Mouse (Mus musculus) midbrain, embryonic 15.5 days (tissue): ENCODE data around the gene Mstn. TPM values are rescaled to one million over a fixed set of nuclear protein-coding genes. Genes with fewer than 3 reads are reported as not detected.

Experiments
- ATAC-seq: fragments of 200-750 bp; cut with Nextera tagmentation; replicated peaks from 2 replicates; pipeline ENCODE4 v1.8.0; 2017; ENCODE audit warnings: moderate TSS enrichment
- H3K27ac ChIP-seq: fragments of 300-500 bp; sonication (generic); 2 replicates; pipeline ENCODE4 v1.5.1; 2015; ENCODE audit warnings: mild to moderate bottlenecking, inconsistent platforms
- H3K27me3 ChIP-seq: fragments of 300-500 bp; sonication (generic); replicated peaks from 2 replicates; pipeline ENCODE4 v1.6.1; 2015; ENCODE audit warnings: inconsistent platforms
- H3K36me3 ChIP-seq: fragments of 300-500 bp; sonication (generic); replicated peaks from 2 replicates; pipeline ENCODE4 v1.6.1; 2015; ENCODE audit warnings: inconsistent platforms
- H3K4me1 ChIP-seq: fragments of 300-500 bp; sonication (generic); 2 replicates; pipeline ENCODE4 v1.6.1; 2015; ENCODE audit warnings: inconsistent platforms
- H3K4me2 ChIP-seq: fragments of 300-500 bp; sonication (generic); 2 replicates; pipeline ENCODE4 v1.6.1; 2015; ENCODE audit warnings: inconsistent platforms, mild to moderate bottlenecking, moderate library complexity
- H3K4me3 ChIP-seq: fragments of 300-500 bp; sonication (generic); 2 replicates; pipeline ENCODE4 v1.5.1; 2015; ENCODE audit warnings: mild to moderate bottlenecking, inconsistent platforms
- H3K9ac ChIP-seq: fragments of 300-500 bp; sonication (generic); 2 replicates; pipeline ENCODE4 v1.6.1; 2015; ENCODE audit warnings: mild to moderate bottlenecking, inconsistent platforms
- H3K9me3 ChIP-seq: fragments of 300-500 bp; sonication (generic); 2 replicates; pipeline ENCODE4 v1.6.1; 2016; ENCODE audit warnings: inconsistent platforms
- WGBS: fragments of 180-500 bp; shearing (Covaris S2); methylation state at CpG from one replicate; pipeline ENCODE4 v1.1.7; 2015; ENCODE audit warnings: mixed read lengths; 5-methylcytosine and 5-hydroxymethylcytosine counted together
- polyA plus RNA-seq: library from polyadenylated mRNA; unstranded; fragments of >200 nt; fragmentation: Nextera tagmentation; extraction: Ambion mirVana; gene quantifications from 2 replicates; pipeline ENCODE4 v1.2.1, GENCODE M21; 2015

The Mstn gene
- 0.22 and 0.26 TPM in 2 replicates for polyA plus RNA-seq

- 60% methylated on average over 6 of the region's 6 CpGs for WGBS
- Histone ChIP-seq H3K9ac (no peak within 1 kb of the TSS), H3K36me3 (no peaks in the 10 kb centered on the region), H3K27ac (no peak within 1 kb of the TSS), H3K27me3 (no peaks in the 10 kb centered on the region), H3K4me3 (no peak within 1 kb of the TSS), H3K9me3 (no peaks in the 10 kb centered on the region), H3K4me1 (no peaks in the 10 kb centered on the region; the same call in 1 of the 2 replicates), H3K4me2 (peak within 1 kb of the TSS; percentile 15; the same call in 1 of the 2 replicates)
- no peak for ATAC-seq
Measured at GRCm38 (mm10) chr1:53061340-53061739, at the start of gene Mstn. Gene Mstn (plus strand): TSS chr1:53061640.

- H3K36me3 ChIP-seq: no peaks in the 10 kb centered on the region
- no peak overlapping the region for H3K4me2 ChIP-seq
- H3K4me3 ChIP-seq: no peak overlapping the region
- no peak for ATAC-seq
- H3K9me3 ChIP-seq: no peaks in the 10 kb centered on the region
- H3K4me1 ChIP-seq: no peaks in the 10 kb centered on the region
- H3K9ac ChIP-seq: no peak overlapping the region
- 88% methylated on average over 6 of the region's 6 CpGs for WGBS
- no peaks in the 10 kb centered on the region for H3K27me3 ChIP-seq
- H3K27ac ChIP-seq: no peak overlapping the region
Measured at GRCm38 (mm10) chr1:53014716-53015115, 46.7 kb upstream of the Mstn start.

- Histone ChIP-seq H3K4me3 (no peak overlapping the region), H3K36me3 (no peaks in the 10 kb centered on the region), H3K9ac (no peak overlapping the region), H3K4me2 (no peak overlapping the region), H3K27me3 (no peaks in the 10 kb centered on the region), H3K27ac (no peak overlapping the region), H3K9me3 (no peaks in the 10 kb centered on the region), H3K4me1 (no peaks in the 10 kb centered on the region)
- 66% methylated on average over 5 of the region's 5 CpGs for WGBS
- ATAC-seq: no peak
Measured at GRCm38 (mm10) chr1:53015606-53016005, 45.8 kb upstream of the Mstn start.

- WGBS: 49% methylated on average over 3 of the region's 3 CpGs
- Histone ChIP-seq H3K9me3 (no peaks in the 10 kb centered on the region), H3K27ac (no peak overlapping the region), H3K27me3 (no peaks in the 10 kb centered on the region), H3K36me3 (no peaks in the 10 kb centered on the region), H3K9ac (no peak overlapping the region), H3K4me2 (no peak overlapping the region), H3K4me1 (no peaks in the 10 kb centered on the region), H3K4me3 (no peak overlapping the region)
- ATAC-seq: no peak; the same call in 1 of the 2 replicates
Measured at GRCm38 (mm10) chr1:53018746-53019505, 42.5 kb upstream of the Mstn start.

- Histone ChIP-seq H3K27ac (no peak within 1 kb of the TSS), H3K4me2 (no peak within 1 kb of the TSS), H3K27me3 (no peaks in the 10 kb centered on the region), H3K9ac (no peak within 1 kb of the TSS), H3K4me3 (no peak within 1 kb of the TSS), H3K36me3 (no peaks in the 10 kb centered on the region), H3K9me3 (no peaks in the 10 kb centered on the region), H3K4me1 (no peaks in the 10 kb centered on the region)
- 63% methylated on average over 5 of the region's 5 CpGs for WGBS
- no peak for ATAC-seq
Measured at GRCm38 (mm10) chr1:53020079-53020478, 41.4 kb upstream of the Mstn start, which contains the start of gene 1700019D03Rik. Gene 1700019D03Rik (minus strand): TSS chr1:53020179.

- Histone ChIP-seq H3K4me2 (no peak overlapping the region), H3K27me3 (no peaks in the 10 kb centered on the region), H3K4me3 (no peak overlapping the region), H3K36me3 (no peaks in the 10 kb centered on the region), H3K4me1 (no peaks in the 10 kb centered on the region), H3K27ac (no peak overlapping the region), H3K9ac (no peak overlapping the region), H3K9me3 (no peaks in the 10 kb centered on the region)
- peak; percentile 60 for ATAC-seq
Measured at GRCm38 (mm10) chr1:53032550-53032949, 28.9 kb upstream of the Mstn start.

- no peaks in the 10 kb centered on the region for H3K36me3 ChIP-seq
- no peaks in the 10 kb centered on the region for H3K27me3 ChIP-seq
- H3K4me1 ChIP-seq: no peaks in the 10 kb centered on the region
- H3K4me3 ChIP-seq: no peak overlapping the region
- H3K9ac ChIP-seq: no peak overlapping the region
- H3K4me2 ChIP-seq: no peak overlapping the region
- ATAC-seq: no peak
- no peaks in the 10 kb centered on the region for H3K9me3 ChIP-seq
- WGBS: 85% methylated on average over 5 of the region's 5 CpGs
- H3K27ac ChIP-seq: no peak overlapping the region
Measured at GRCm38 (mm10) chr1:53037443-53037871, 24.0 kb upstream of the Mstn start.

GRCm38 (mm10) chr1:53049763-53050427 is 11.5 kb upstream of the Mstn start:
- Histone ChIP-seq H3K9ac (no peak overlapping the region), H3K27me3 (no peaks in the 10 kb centered on the region), H3K27ac (no peak overlapping the region), H3K36me3 (no peaks in the 10 kb centered on the region), H3K4me1 (no peaks in the 10 kb centered on the region), H3K9me3 (no peaks in the 10 kb centered on the region), H3K4me2 (no peak overlapping the region), H3K4me3 (no peak overlapping the region)
- WGBS: 84% methylated on average over 8 of the region's 8 CpGs
- no peak for ATAC-seq

GRCm38 (mm10) chr1:53053087-53054022 is 8.1 kb upstream of the Mstn start:
- H3K36me3 ChIP-seq: no peaks in the 10 kb centered on the region
- no peak overlapping the region for H3K27ac ChIP-seq
- no peaks in the 10 kb centered on the region for H3K9me3 ChIP-seq
- ATAC-seq: peak; percentile 75
- no peaks in the 10 kb centered on the region for H3K4me1 ChIP-seq
- no peaks in the 10 kb centered on the region for H3K27me3 ChIP-seq
- H3K4me2 ChIP-seq: no peak overlapping the region
- H3K4me3 ChIP-seq: no peak overlapping the region
- 55% methylated on average over 9 of the region's 9 CpGs for WGBS
- H3K9ac ChIP-seq: no peak overlapping the region

- H3K4me3 ChIP-seq: no peak overlapping the region
- no peak overlapping the region for H3K4me2 ChIP-seq
- ATAC-seq: no peak
- no peaks in the 10 kb centered on the region for H3K9me3 ChIP-seq
- no peak overlapping the region for H3K9ac ChIP-seq
- no peaks in the 10 kb centered on the region for H3K27me3 ChIP-seq
- 82% methylated on average over 5 of the region's 5 CpGs for WGBS
- H3K36me3 ChIP-seq: no peaks in the 10 kb centered on the region
- H3K4me1 ChIP-seq: no peaks in the 10 kb centered on the region; the same call in 1 of the 2 replicates
- no peak overlapping the region for H3K27ac ChIP-seq
Measured at GRCm38 (mm10) chr1:53059106-53059505, 2.3 kb upstream of the Mstn start.

- H3K36me3 ChIP-seq: no peaks in the 10 kb centered on the region
- no peaks in the 10 kb centered on the region for H3K9me3 ChIP-seq
- 21% methylated on average over 8 of the region's 8 CpGs for WGBS
- no peak overlapping the region for H3K4me3 ChIP-seq
- no peak overlapping the region for H3K4me2 ChIP-seq
- no peaks in the 10 kb centered on the region for H3K27me3 ChIP-seq
- ATAC-seq: peak; percentile 65
- H3K4me1 ChIP-seq: no peaks in the 10 kb centered on the region; the same call in 1 of the 2 replicates
- H3K9ac ChIP-seq: no peak overlapping the region
- H3K27ac ChIP-seq: no peak overlapping the region
Measured at GRCm38 (mm10) chr1:53060499-53060898, 941 bp upstream of the Mstn start.
